Mouse (Mus musculus) neural tube, embryonic 13.5 days (tissue): ENCODE data around the gene Cfh. TPM values are rescaled to one million over a fixed set of nuclear protein-coding genes. Genes with fewer than 3 reads are reported as not detected.

Experiments used
- polyA plus RNA-seq: library from polyadenylated mRNA; unstranded; fragments of >200 nt; fragmentation: Nextera tagmentation; extraction: Ambion mirVana; gene quantifications from 2 replicates; pipeline ENCODE4 v1.2.1, GENCODE M21; 2015

Cfh gene
- polyA plus RNA-seq, 1 experiment from 2014 or later, result 14.0 TPM

Other genes with a start within 250 kb of the Cfh start
- gene Kcnt2, start 62.4 kb upstream of the Cfh start, polyA plus RNA-seq, result 1.6 and 2.3 TPM in 2 replicates